Mouse (Mus musculus): ENCODE data around the gene Trim2. TPM values are rescaled to one million over a fixed set of nuclear protein-coding genes. Genes with fewer than 3 reads are reported as not detected.

Trim2 gene
- total RNA-seq (2014; rRNA removed): 186 and 218 TPM in 2 replicates
- polyA plus RNA-seq (2015; fragmentation: Nextera tagmentation; extraction: Ambion mirVana): 75.9 and 127 TPM in 2 replicates

- Histone ChIP-seq H3K4me2 (ENCODE audit: low read depth) (peak within 1 kb of the TSS; percentile 87), H3K4me3 (ENCODE audit: low read depth, low read length) (peak within 1 kb of the TSS; percentile 53), H3K4me1 (ENCODE audit: insufficient read depth) (peaks cover 19% of the 10 kb centered on the region), H3K9me3 (ENCODE audit: low read length) (no peaks in the 10 kb centered on the region), H3K27me3 (ENCODE audit: insufficient read depth, low read length) (no peaks in the 10 kb centered on the region), H3K9ac (peak within 1 kb of the TSS; percentile 69), H3K36me3 (ENCODE audit: insufficient read depth) (no peaks in the 10 kb centered on the region), H3K27ac (ENCODE audit: low read depth, low read length) (peak within 1 kb of the TSS; percentile 91)
- TF ChIP-seq CTCF (IDR thresholded peaks at IDR 0.05; ENCODE audit: low read depth): no peak
- 95% methylated on average over 3 of the region's 3 CpGs for WGBS
- ATAC-seq (no peak), DNase-seq (no peak)
Measured at GRCm38 (mm10) chr3:84306777-84307176, at the start of gene Trim2. TSS of gene Trim2 (minus strand) at chr3:84306877.

- 35% methylated on average over 12 of the region's 12 CpGs for WGBS
- ATAC-seq: peak; percentile 73
- no peaks in the 10 kb centered on the region for H3K9me3 ChIP-seq (ENCODE audit: low read length)
Measured at GRCm38 (mm10) chr3:84355930-84356689, 49.4 kb upstream of the Trim2 start.

GRCm38 (mm10) chr3:84352353-84353034, 45.8 kb upstream of the Trim2 start:
- TF ChIP-seq CTCF (IDR thresholded peaks at IDR 0.05; ENCODE audit: low read depth): peak; percentile 80
- ATAC-seq: no peak
- 49% methylated on average over 5 of the region's 5 CpGs for whole genome bisulfite sequencing

More at GRCm38 (mm10) chr3:84355930-84356689, 49.4 kb upstream of the Trim2 start:
- Histone ChIP-seq H3K4me1 (ENCODE audit: insufficient read depth) (no peaks in the 10 kb centered on the region), H3K27ac (ENCODE audit: low read depth, low read length) (no peak overlapping the region), H3K36me3 (ENCODE audit: insufficient read depth) (no peaks in the 10 kb centered on the region), H3K4me3 (ENCODE audit: low read depth, low read length) (no peak overlapping the region), H3K4me2 (ENCODE audit: low read depth) (no peak overlapping the region), H3K27me3 (ENCODE audit: insufficient read depth, low read length) (no peaks in the 10 kb centered on the region), H3K9ac (no peak overlapping the region)
- TF ChIP-seq CTCF (IDR thresholded peaks at IDR 0.05; ENCODE audit: low read depth): no peak
- DNase-seq: no peak

GRCm38 (mm10) chr3:84350311-84350710, 43.6 kb upstream of the Trim2 start:
- WGBS: 70% methylated on average over 6 of the region's 6 CpGs
- Histone ChIP-seq H3K9me3 (ENCODE audit: low read length) (no peaks in the 10 kb centered on the region), H3K27ac (ENCODE audit: low read depth, low read length) (no peak overlapping the region), H3K36me3 (ENCODE audit: insufficient read depth) (no peaks in the 10 kb centered on the region), H3K9ac (no peak overlapping the region), H3K4me2 (ENCODE audit: low read depth) (no peak overlapping the region), H3K27me3 (ENCODE audit: insufficient read depth, low read length) (no peaks in the 10 kb centered on the region), H3K4me1 (ENCODE audit: insufficient read depth) (0 out of 2 replicates have a peak, but pooled peaks cover 6% of the 10 kb centered on the region), H3K4me3 (ENCODE audit: low read depth, low read length) (no peak overlapping the region)
- no peak for TF ChIP-seq CTCF (IDR thresholded peaks at IDR 0.05; ENCODE audit: low read depth)
- ATAC-seq: no peak
- DNase-seq: no peak

More at GRCm38 (mm10) chr3:84352353-84353034, 45.8 kb upstream of the Trim2 start:
- Histone ChIP-seq H3K4me2 (ENCODE audit: low read depth) (no peak overlapping the region), H3K27me3 (ENCODE audit: insufficient read depth, low read length) (no peaks in the 10 kb centered on the region), H3K4me1 (ENCODE audit: insufficient read depth) (no peaks in the 10 kb centered on the region), H3K9me3 (ENCODE audit: low read length) (no peaks in the 10 kb centered on the region), H3K9ac (no peak overlapping the region), H3K27ac (ENCODE audit: low read depth, low read length) (no peak overlapping the region), H3K4me3 (ENCODE audit: low read depth, low read length) (no peak overlapping the region), H3K36me3 (ENCODE audit: insufficient read depth) (no peaks in the 10 kb centered on the region)
- DNase-seq: peak; percentile 73

GRCm38 (mm10) chr3:84349771-84350170, 43.1 kb upstream of the Trim2 start:
- no peaks in the 10 kb centered on the region for H3K9me3 ChIP-seq (ENCODE audit: low read length)
- WGBS: 97% methylated on average over 10 of the region's 10 CpGs
- no peak overlapping the region for H3K9ac ChIP-seq
- no peak overlapping the region for H3K4me2 ChIP-seq (ENCODE audit: low read depth)
- ATAC-seq (no peak), DNase-seq (no peak)
- H3K36me3 ChIP-seq (ENCODE audit: insufficient read depth): no peaks in the 10 kb centered on the region
- no peak overlapping the region for H3K4me3 ChIP-seq (ENCODE audit: low read depth, low read length)
- H3K4me1 ChIP-seq (ENCODE audit: insufficient read depth): 0 out of 2 replicates have a peak, but pooled peaks cover 6% of the 10 kb centered on the region
- no peaks in the 10 kb centered on the region for H3K27me3 ChIP-seq (ENCODE audit: insufficient read depth, low read length)
- no peak overlapping the region for H3K27ac ChIP-seq (ENCODE audit: low read depth, low read length)
- TF ChIP-seq CTCF (IDR thresholded peaks at IDR 0.05; ENCODE audit: low read depth): no peak

GRCm38 (mm10) chr3:84347426-84347825, 40.7 kb upstream of the Trim2 start:
- DNase-seq: no peak
- H3K9me3 ChIP-seq (ENCODE audit: low read length): no peaks in the 10 kb centered on the region

More at GRCm38 (mm10) chr3:84347426-84347825, 40.7 kb upstream of the Trim2 start:
- 0 out of 2 replicates have a peak, but pooled peaks cover 6% of the 10 kb centered on the region for H3K4me1 ChIP-seq (ENCODE audit: insufficient read depth)
- H3K36me3 ChIP-seq (ENCODE audit: insufficient read depth): no peaks in the 10 kb centered on the region
- no peak overlapping the region for H3K27ac ChIP-seq (ENCODE audit: low read depth, low read length)
- H3K27me3 ChIP-seq (ENCODE audit: insufficient read depth, low read length): no peaks in the 10 kb centered on the region
- ATAC-seq: no peak
- no peak overlapping the region for H3K4me3 ChIP-seq (ENCODE audit: low read depth, low read length)
- H3K4me2 ChIP-seq (ENCODE audit: low read depth): no peak overlapping the region
- H3K9ac ChIP-seq: no peak overlapping the region
- WGBS: 81% methylated on average over 4 of the region's 4 CpGs
- TF ChIP-seq CTCF (IDR thresholded peaks at IDR 0.05; ENCODE audit: low read depth): no peak

All from forebrain, postnatal 0 days (tissue).